Mouse (Mus musculus): Measurements from ENCODE around the gene Grik3.
"Not testable (repeated sequence)": the region's sequence is repeated elsewhere in the genome, so short reads cannot be mapped to it uniquely, and the experiment has no call there.

Gene Grik3

GRCm38 (mm10) chr4:125583935-125584334 lies 93.4 kb downstream of the Grik3 start:
- in situ Hi-C loops (cut with MboI, MseI): loop anchor here in 1 of 2 experiments (10.0 kb wide), 1 partner anchor 1399 kb away; no protein-coding TSS in a partner anchor

GRCm38 (mm10) chr4:125584676-125585075 lies 94.2 kb downstream of the Grik3 start:
- in situ Hi-C loops (cut with MboI, MseI): loop anchor here in 1 of 2 experiments (10.0 kb wide), 1 partner anchor 1400 kb away; no protein-coding TSS in a partner anchor

- in situ Hi-C loops (cut with MboI, MseI): loop anchor here in 1 of 2 experiments (10.0 kb wide), 1 partner anchor 1403 kb away; no protein-coding TSS in a partner anchor
These were observed 97.1 kb downstream of the Grik3 start for GRCm38 (mm10) chr4:125587577-125587976.

GRCm38 (mm10) chr4:125590241-125590919 lies 99.9 kb downstream of the Grik3 start:
- in situ Hi-C loops (cut with MboI, MseI): no loop called here

- in situ Hi-C loops (cut with MboI, MseI): no loop called here
These were observed 102.2 kb downstream of the Grik3 start for GRCm38 (mm10) chr4:125592663-125593062.

- in situ Hi-C loops (cut with MboI, MseI): no loop called here
These were observed 104.5 kb downstream of the Grik3 start for GRCm38 (mm10) chr4:125595011-125595410.

- in situ Hi-C loops (cut with MboI, MseI): no loop called here
These were observed 108.2 kb downstream of the Grik3 start for GRCm38 (mm10) chr4:125598677-125599076.

GRCm38 (mm10) chr4:125599510-125600005 lies 109.1 kb downstream of the Grik3 start:
- in situ Hi-C loops (cut with MboI, MseI): no loop called here

- in situ Hi-C loops (cut with MboI, MseI): no loop called here
These were observed 110.1 kb downstream of the Grik3 start for GRCm38 (mm10) chr4:125600642-125601041.

GRCm38 (mm10) chr4:125601301-125601700 lies 110.8 kb downstream of the Grik3 start:
- in situ Hi-C loops (cut with MboI, MseI): no loop called here

- in situ Hi-C loops (cut with MboI, MseI): no loop called here
These were observed 114.0 kb downstream of the Grik3 start for GRCm38 (mm10) chr4:125604494-125604893.

- in situ Hi-C loops (cut with MboI, MseI): no loop called here
These were observed 115.6 kb downstream of the Grik3 start for GRCm38 (mm10) chr4:125606147-125606546.

GRCm38 (mm10) chr4:125607397-125608042 lies 117.0 kb downstream of the Grik3 start:
- in situ Hi-C loops (cut with MboI, MseI): no loop called here

- in situ Hi-C loops (cut with MboI, MseI): not testable (repeated sequence)
These were observed 118.4 kb downstream of the Grik3 start for GRCm38 (mm10) chr4:125608896-125609295.

GRCm38 (mm10) chr4:125609320-125610306 lies 119.1 kb downstream of the Grik3 start:
- in situ Hi-C loops (cut with MboI, MseI): no loop called here

- in situ Hi-C loops (cut with MboI, MseI): no loop called here
These were observed 127.4 kb downstream of the Grik3 start for GRCm38 (mm10) chr4:125617851-125618250.

- in situ Hi-C loops (cut with MboI, MseI): no loop called here
These were observed 128.2 kb downstream of the Grik3 start for GRCm38 (mm10) chr4:125618524-125619320.

- in situ Hi-C loops (cut with MboI, MseI): no loop called here
These were observed 134.6 kb downstream of the Grik3 start for GRCm38 (mm10) chr4:125624885-125625678.

GRCm38 (mm10) chr4:125629544-125629943 lies 139.0 kb downstream of the Grik3 start:
- in situ Hi-C loops (cut with MboI, MseI): no loop called here

GRCm38 (mm10) chr4:125635037-125635436 lies 144.5 kb downstream of the Grik3 start:
- in situ Hi-C loops (cut with MboI, MseI): no loop called here

All from T-helper 17 cell (primary cell).